Mouse (Mus musculus) layer of hippocampus, postnatal 25 days (tissue): Measurements from ENCODE around the gene Tnc. TPM values are rescaled to one million over a fixed set of nuclear protein-coding genes. Genes with fewer than 3 reads are reported as not detected.
"Not testable (repeated sequence)": the region's sequence is repeated elsewhere in the genome, so short reads cannot be mapped to it uniquely, and the experiment has no call there.

ENCODE experiments used
- DNase-seq, 2 experiments: peaks; one replicate each; pipeline ENCODE4 v3.0.0; 2022; ENCODE audit warnings: mixed read lengths in 2 of 2, low spot score in 1 of 2; ENCODE audit errors: extremely low spot score in 1 of 2
- total RNA-seq, 2 experiments: library from RNA; stranded (reverse); gene quantifications; 2 replicates each; pipeline ENCODE4 v1.2.3; 2021

The Tnc gene
- total RNA-seq, 2 experiments from 2014 or later, result 6.0 to 9.0 TPM

GRCm38 (mm10) chr4:63971762-63972161 is 75.1 kb downstream of the Tnc start:
- DNase-seq, result no peak

- no peak for DNase-seq
Measured at GRCm38 (mm10) chr4:63970925-63971324, 75.9 kb downstream of the Tnc start.

GRCm38 (mm10) chr4:63969891-63970290 is 76.9 kb downstream of the Tnc start:
- DNase-seq, result no peak

- DNase-seq, result no peak
Measured at GRCm38 (mm10) chr4:63963410-63963809, 83.4 kb downstream of the Tnc start.

GRCm38 (mm10) chr4:63961858-63962468 is 84.9 kb downstream of the Tnc start:
- no peak for DNase-seq

GRCm38 (mm10) chr4:63958601-63959000 is 88.2 kb downstream of the Tnc start:
- DNase-seq, result no peak

- no peak for DNase-seq
Measured at GRCm38 (mm10) chr4:63950054-63950453, 96.8 kb downstream of the Tnc start.

- DNase-seq, result not testable (repeated sequence)
Measured at GRCm38 (mm10) chr4:63948688-63949073, 98.1 kb downstream of the Tnc start.

- peak; percentile 40 to 62 for DNase-seq
Measured at GRCm38 (mm10) chr4:63948066-63948687, 98.6 kb downstream of the Tnc start.

- no peak for DNase-seq
Measured at GRCm38 (mm10) chr4:63943813-63944212, 103.0 kb downstream of the Tnc start.

- DNase-seq, result no peak
Measured at GRCm38 (mm10) chr4:63942875-63943274, 103.9 kb downstream of the Tnc start.

GRCm38 (mm10) chr4:63941420-63941819 is 105.4 kb downstream of the Tnc start:
- no peak for DNase-seq

- no peak for DNase-seq
Measured at GRCm38 (mm10) chr4:63939428-63939827, 107.4 kb downstream of the Tnc start.

GRCm38 (mm10) chr4:63935960-63936359 is 110.9 kb downstream of the Tnc start:
- no peak for DNase-seq

- DNase-seq, result no peak
Measured at GRCm38 (mm10) chr4:63935314-63935713, 111.5 kb downstream of the Tnc start.

- DNase-seq, result no peak
Measured at GRCm38 (mm10) chr4:63930863-63931262, 116.0 kb downstream of the Tnc start.

GRCm38 (mm10) chr4:63929490-63929889 is 117.3 kb downstream of the Tnc start:
- no peak for DNase-seq

GRCm38 (mm10) chr4:63928192-63928591 is 118.6 kb downstream of the Tnc start:
- no peak for DNase-seq

- DNase-seq, result no peak
Measured at GRCm38 (mm10) chr4:63917181-63917580, 129.6 kb downstream of the Tnc start.

GRCm38 (mm10) chr4:63916753-63917152 is 130.1 kb downstream of the Tnc start:
- no peak for DNase-seq

GRCm38 (mm10) chr4:63916288-63916687 is 130.5 kb downstream of the Tnc start:
- DNase-seq, result no peak
